Mouse (Mus musculus): Measurements from ENCODE around the gene Pygb. TPM values are rescaled to one million over a fixed set of nuclear protein-coding genes. Genes with fewer than 3 reads are reported as not detected.

Gene Pygb
- polyA plus RNA-seq, 1 experiment from 2014 or later, result 89.4 TPM

Other genes starting within 250 kb of the Pygb start
- 1.0 and 1.1 TPM in 2 replicates for gene Cst7, start 216.3 kb upstream of the Pygb start, polyA plus RNA-seq (2015; fragmentation: Nextera tagmentation; extraction: Ambion mirVana)
- gene Apmap, start 178.2 kb upstream of the Pygb start, polyA plus RNA-seq (2015; fragmentation: Nextera tagmentation; extraction: Ambion mirVana), result 27.9 and 29.6 TPM in 2 replicates
- 5.3 and 5.8 TPM in 2 replicates for gene Acss1, start 118.2 kb upstream of the Pygb start, polyA plus RNA-seq (2015; fragmentation: Nextera tagmentation; extraction: Ambion mirVana)
- gene Vsx1, start 97.4 kb upstream of the Pygb start, polyA plus RNA-seq (2015; fragmentation: Nextera tagmentation; extraction: Ambion mirVana), result not detected in 2 replicates
- 29.2 and 29.5 TPM in 2 replicates for gene Entpd6, start 37.7 kb upstream of the Pygb start, polyA plus RNA-seq (2015; fragmentation: Nextera tagmentation; extraction: Ambion mirVana)
- 68.2 and 69.5 TPM in 2 replicates for gene Abhd12, start 118.0 kb downstream of the Pygb start, polyA plus RNA-seq (2015; fragmentation: Nextera tagmentation; extraction: Ambion mirVana)
- 52.2 and 54.9 TPM in 2 replicates for gene Gins1, start 118.7 kb downstream of the Pygb start, polyA plus RNA-seq (2015; fragmentation: Nextera tagmentation; extraction: Ambion mirVana)

All from embryonic facial prominence, embryonic 13.5 days (tissue).